Mouse (Mus musculus): Measurements from ENCODE around the gene Tmem109. TPM values are rescaled to one million over a fixed set of nuclear protein-coding genes. Genes with fewer than 3 reads are reported as not detected.

Gene Tmem109
- polyA plus RNA-seq, 1 experiment from 2014 or later: 93.2 TPM

GRCm38 (mm10) chr19:10892201-10892600 lies 10.4 kb upstream of the Tmem109 start:
- no peak for ATAC-seq (replicated peaks; ENCODE audit: insufficient number of reproducible peaks, insufficient read depth, low FRiP score, low read depth)
- H3K4me1 ChIP-seq (replicated peaks): peaks cover 11% of the 10 kb centered on the region
- H3K4me3 ChIP-seq: no peak overlapping the region
- H3K9me3 ChIP-seq (replicated peaks): no peaks in the 10 kb centered on the region
- no peaks in the 10 kb centered on the region for H3K27me3 ChIP-seq
- 76% methylated on average over 3 of the region's 3 CpGs for WGBS
- no peak overlapping the region for H3K27ac ChIP-seq
- H3K36me3 ChIP-seq: no peaks in the 10 kb centered on the region
- H3K4me2 ChIP-seq: no peak overlapping the region
- H3K9ac ChIP-seq: no peak overlapping the region

DNA sequence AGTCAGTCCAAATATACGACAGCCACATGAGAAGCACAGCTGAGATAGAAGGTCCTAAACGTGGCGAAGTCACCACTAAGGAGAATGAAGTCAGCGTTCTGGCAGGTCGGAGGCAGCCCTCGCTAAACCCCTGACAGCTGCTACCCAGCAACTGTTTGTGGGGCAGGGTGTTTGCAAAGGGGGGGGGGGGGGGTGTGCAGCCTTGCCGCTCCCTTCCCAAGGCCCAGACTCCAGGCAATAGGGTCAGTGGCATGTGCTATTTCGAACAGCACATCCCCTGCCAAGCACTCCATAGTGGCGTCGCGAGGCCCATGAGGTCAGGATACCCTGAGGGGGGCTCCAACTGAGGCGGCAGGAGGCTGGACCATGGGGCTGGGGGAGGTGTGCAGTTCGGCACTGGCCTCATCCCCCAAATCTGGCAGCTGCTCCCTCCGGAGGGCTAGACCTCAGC lies 801 bp downstream of the Tmem109 start:
- peak overlapping the region; percentile 57 for H3K9ac ChIP-seq
- H3K9me3 ChIP-seq (replicated peaks): no peaks in the 10 kb centered on the region; the same call in 1 of the 2 replicates
- H3K36me3 ChIP-seq: 0 out of 2 replicates have a peak, but pooled peaks cover 7% of the 10 kb centered on the region
- peak overlapping the region; percentile 94 for H3K27ac ChIP-seq
- H3K27me3 ChIP-seq: no peaks in the 10 kb centered on the region
- peak overlapping the region; percentile 56 for H3K4me3 ChIP-seq
- H3K4me2 ChIP-seq: peak overlapping the region; percentile 90
- H3K4me1 ChIP-seq (replicated peaks): peaks cover 26% of the 10 kb centered on the region
- 2% methylated on average over 12 of the region's 14 CpGs for WGBS
- peak; percentile 48 for ATAC-seq (replicated peaks; ENCODE audit: insufficient number of reproducible peaks, insufficient read depth, low FRiP score, low read depth)

DNA sequence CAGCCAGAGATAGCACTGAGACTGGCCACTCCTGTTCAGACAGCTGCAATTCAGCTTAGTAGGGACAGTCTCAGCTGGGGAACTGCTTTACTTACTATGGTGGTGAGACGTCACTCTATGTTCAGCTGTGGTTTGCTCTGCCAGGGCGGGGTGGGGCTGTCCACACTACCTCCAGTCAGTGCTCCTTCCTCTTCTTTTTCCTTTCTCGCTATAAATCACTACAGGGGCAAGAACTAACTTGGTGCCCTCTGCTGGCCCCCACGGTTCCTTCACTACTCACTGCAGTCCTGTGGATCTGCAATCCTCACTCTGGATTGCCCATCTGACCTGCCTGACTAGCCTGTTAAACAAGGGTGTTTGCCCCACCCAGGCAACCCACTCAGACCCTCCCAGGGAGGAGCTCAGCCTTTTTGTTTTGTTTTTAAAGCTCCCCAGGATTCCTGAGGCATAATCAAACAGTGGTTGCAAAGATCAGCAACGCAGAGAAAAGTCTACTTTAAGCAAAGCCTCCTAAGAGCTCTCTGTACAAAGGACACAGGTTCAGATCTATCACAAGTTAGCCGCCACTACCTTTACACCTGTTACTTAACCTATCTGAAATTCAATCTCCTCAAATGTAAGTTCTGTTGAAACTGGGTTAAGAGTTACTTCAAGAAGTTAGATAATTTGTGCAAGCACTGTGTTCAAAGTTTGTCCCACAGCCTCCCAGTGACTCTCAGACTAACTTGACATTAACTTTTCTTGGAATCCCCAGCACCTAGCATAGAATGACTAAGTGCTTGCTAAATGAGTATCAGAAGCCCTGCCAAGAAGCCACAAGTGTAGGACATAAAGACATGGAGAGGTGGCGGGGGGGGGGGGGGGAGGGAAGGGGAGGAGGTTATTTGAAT lies 1.5 kb downstream of the Tmem109 start:
- H3K9me3 ChIP-seq (replicated peaks): no peaks in the 10 kb centered on the region; the same call in 1 of the 2 replicates
- WGBS: 53% methylated on average over 6 of the region's 7 CpGs
- peak overlapping the region; percentile 94 for H3K27ac ChIP-seq
- peak overlapping the region; percentile 56 for H3K4me3 ChIP-seq
- H3K4me2 ChIP-seq: peak overlapping the region; percentile 90
- ATAC-seq (replicated peaks; ENCODE audit: insufficient number of reproducible peaks, insufficient read depth, low FRiP score, low read depth): 0 out of 2 replicates have a peak, but pooled peaks have one; percentile 1
- H3K9ac ChIP-seq: peak overlapping the region; percentile 57
- H3K4me1 ChIP-seq (replicated peaks): peaks cover 26% of the 10 kb centered on the region
- H3K27me3 ChIP-seq: no peaks in the 10 kb centered on the region
- H3K36me3 ChIP-seq: 0 out of 2 replicates have a peak, but pooled peaks cover 7% of the 10 kb centered on the region

DNA sequence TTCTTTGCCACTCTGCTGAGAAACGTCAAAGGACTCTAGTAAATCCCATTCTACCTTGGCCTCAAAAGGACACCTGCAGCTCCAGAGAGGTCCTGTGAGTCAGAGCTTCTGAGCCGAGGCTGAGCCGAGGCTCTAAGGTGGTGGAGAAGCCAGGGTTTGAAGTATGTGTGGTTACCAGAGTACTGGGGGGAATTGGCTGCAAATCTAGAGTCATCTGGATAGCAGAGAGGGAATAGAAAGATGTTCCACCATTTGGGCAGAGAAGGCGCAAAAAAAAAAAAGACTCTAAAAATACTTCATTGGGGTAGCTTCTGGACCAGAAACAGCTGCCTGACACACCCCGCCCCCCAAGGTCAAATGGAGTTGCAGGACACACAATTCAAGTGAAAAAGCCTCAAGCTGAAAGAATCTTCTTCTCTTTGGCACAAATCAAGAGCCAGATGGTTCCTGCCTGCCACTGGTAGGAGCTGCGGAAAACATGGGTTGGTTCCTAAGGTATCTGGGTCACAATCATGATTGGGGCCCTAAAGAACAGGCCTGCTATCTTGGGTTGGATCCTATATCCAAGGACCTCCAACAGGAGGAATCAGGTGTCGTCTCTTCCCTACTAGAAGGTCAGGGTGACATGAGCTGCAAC lies 3.5 kb downstream of the Tmem109 start:
- Histone ChIP-seq H3K27ac (no peak overlapping the region), H3K4me2 (no peak overlapping the region), H3K9ac (no peak overlapping the region), H3K4me3 (no peak overlapping the region), H3K4me1 (replicated peaks) (peaks cover 26% of the 10 kb centered on the region), H3K36me3 (peaks cover 17% of the 10 kb centered on the region), H3K27me3 (no peaks in the 10 kb centered on the region), H3K9me3 (replicated peaks) (no peaks in the 10 kb centered on the region)
- WGBS: 84% methylated on average over 7 of the region's 7 CpGs
- ATAC-seq (replicated peaks; ENCODE audit: insufficient number of reproducible peaks, insufficient read depth, low FRiP score, low read depth): no peak

DNA sequence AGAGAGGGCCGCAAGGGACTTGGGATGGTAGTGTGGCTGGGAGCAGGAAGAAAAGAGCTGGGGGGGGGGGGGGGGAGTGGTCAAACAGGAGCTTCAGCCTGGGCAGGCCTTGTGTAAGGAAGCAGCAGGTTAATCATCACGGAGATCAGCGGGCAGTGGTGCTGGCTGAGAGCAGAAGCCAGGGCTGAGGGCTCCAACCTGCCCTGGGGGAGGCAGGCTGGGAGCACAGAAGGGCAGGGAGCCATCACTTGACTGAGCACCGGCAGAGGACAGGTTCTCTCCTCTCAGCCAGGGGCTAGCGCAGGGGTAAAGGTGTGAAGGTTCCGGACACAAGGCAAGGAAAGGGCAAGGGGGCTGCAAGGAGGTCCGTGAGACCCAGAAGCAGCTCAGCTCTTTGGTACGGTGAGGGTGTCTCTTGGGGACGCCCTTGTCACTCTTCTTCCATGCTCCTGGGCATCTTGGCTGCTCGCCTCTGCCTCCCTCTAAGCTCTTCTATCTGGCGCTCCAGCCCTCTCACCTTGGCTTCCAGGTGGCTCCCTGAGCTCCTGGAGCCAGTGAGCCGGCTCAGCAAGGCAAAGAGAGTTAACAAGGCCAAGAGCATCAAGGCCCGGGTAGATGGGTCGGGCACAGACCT lies 10.4 kb downstream of the Tmem109 start:
- Histone ChIP-seq H3K4me2 (no peak overlapping the region), H3K4me3 (no peak overlapping the region), H3K4me1 (replicated peaks) (peaks cover 19% of the 10 kb centered on the region), H3K9me3 (replicated peaks) (no peaks in the 10 kb centered on the region), H3K27ac (no peak overlapping the region), H3K9ac (no peak overlapping the region), H3K27me3 (no peaks in the 10 kb centered on the region), H3K36me3 (peaks cover 35% of the 10 kb centered on the region)
- WGBS: 69% methylated on average over 14 of the region's 14 CpGs
- no peak for ATAC-seq (replicated peaks; ENCODE audit: insufficient number of reproducible peaks, insufficient read depth, low FRiP score, low read depth)

DNA sequence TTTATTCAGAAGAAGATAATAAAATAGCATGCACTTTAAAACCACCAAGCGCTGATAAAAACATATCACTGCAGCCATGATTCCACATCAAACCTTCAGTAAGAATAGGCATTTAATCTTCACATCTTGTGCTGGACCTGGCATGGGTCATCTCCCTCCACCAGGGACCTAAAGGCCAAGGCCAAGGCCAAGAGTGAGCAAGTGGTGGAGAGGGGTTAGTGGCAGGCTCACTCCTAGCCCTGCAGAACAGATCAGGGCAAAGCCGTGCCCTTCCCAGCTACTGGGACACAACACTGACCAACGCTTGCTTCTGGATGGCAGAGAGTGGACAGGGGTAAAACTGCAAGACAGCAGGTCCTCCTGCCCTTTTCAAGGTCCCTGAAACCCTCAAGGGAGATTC lies 11.1 kb downstream of the Tmem109 start:
- no peak overlapping the region for H3K27ac ChIP-seq
- no peak overlapping the region for H3K4me2 ChIP-seq
- ATAC-seq (replicated peaks; ENCODE audit: insufficient number of reproducible peaks, insufficient read depth, low FRiP score, low read depth): no peak
- H3K36me3 ChIP-seq: peaks cover 40% of the 10 kb centered on the region
- no peak overlapping the region for H3K9ac ChIP-seq
- 82% methylated on average over 3 of the region's 3 CpGs for WGBS
- no peaks in the 10 kb centered on the region for H3K27me3 ChIP-seq
- no peak overlapping the region for H3K4me3 ChIP-seq
- H3K9me3 ChIP-seq (replicated peaks): no peaks in the 10 kb centered on the region
- peaks cover 19% of the 10 kb centered on the region for H3K4me1 ChIP-seq (replicated peaks)

GRCm38 (mm10) chr19:10869886-10870527 lies 11.8 kb downstream of the Tmem109 start, which contains the start of gene Tmem132a:
TSS of gene Tmem132a (minus strand) at chr19:10869940.
- no peak; the same call in 1 of the 2 replicates for ATAC-seq (replicated peaks; ENCODE audit: insufficient number of reproducible peaks, insufficient read depth, low FRiP score, low read depth)
- Histone ChIP-seq H3K9me3 (replicated peaks) (no peaks in the 10 kb centered on the region), H3K4me2 (peak within 1 kb of the TSS; percentile 79), H3K36me3 (peaks cover 47% of the 10 kb centered on the region), H3K27me3 (no peaks in the 10 kb centered on the region), H3K4me3 (peak within 1 kb of the TSS; percentile 81), H3K27ac (peak within 1 kb of the TSS; percentile 76), H3K9ac (peak within 1 kb of the TSS; percentile 77), H3K4me1 (replicated peaks) (peaks cover 19% of the 10 kb centered on the region)
- WGBS: 3% methylated on average over 8 of the region's 8 CpGs

DNA sequence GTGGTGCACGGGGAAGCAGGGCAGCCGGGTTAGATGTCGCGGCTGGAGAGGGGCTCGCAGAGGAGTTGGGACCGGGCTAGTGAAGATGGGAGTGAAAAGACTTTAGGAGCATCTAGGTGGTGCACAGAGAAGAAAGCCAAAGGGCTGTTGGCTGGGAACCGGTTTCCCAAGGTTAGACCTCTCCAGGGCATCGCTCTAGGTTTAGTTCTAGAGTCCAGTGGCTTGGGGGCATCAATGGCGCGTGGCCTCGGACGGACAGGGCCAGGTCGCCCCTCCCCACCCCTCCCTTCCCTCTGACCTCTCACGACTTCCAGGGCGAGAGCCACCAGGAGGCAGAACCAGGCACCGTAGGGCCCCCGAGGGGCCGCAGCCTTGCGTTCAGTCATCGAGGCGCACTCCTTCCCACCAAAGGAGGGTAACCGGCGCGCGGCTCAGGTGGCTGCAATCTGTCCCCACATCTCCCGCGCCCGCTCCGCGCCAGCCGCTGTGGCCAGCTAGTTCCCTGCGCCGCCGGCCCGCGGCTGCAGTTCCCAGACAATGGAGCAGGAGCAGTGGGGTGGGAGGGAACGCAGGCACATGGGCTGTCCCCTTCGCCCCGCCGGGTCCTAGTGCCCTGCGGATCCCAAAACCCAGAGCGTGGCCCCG lies 12.4 kb downstream of the Tmem109 start:
- peak; percentile 88 for ATAC-seq (replicated peaks; ENCODE audit: insufficient number of reproducible peaks, insufficient read depth, low FRiP score, low read depth)
- peaks cover 19% of the 10 kb centered on the region for H3K4me1 ChIP-seq (replicated peaks)
- H3K9ac ChIP-seq: peak overlapping the region; percentile 77
- H3K9me3 ChIP-seq (replicated peaks): no peaks in the 10 kb centered on the region
- H3K27ac ChIP-seq: peak overlapping the region; percentile 76
- H3K4me2 ChIP-seq: peak overlapping the region; percentile 79
- H3K27me3 ChIP-seq: no peaks in the 10 kb centered on the region
- H3K4me3 ChIP-seq: peak overlapping the region; percentile 81
- under 1% methylated on average over 42 of the region's 43 CpGs for WGBS
- peaks cover 53% of the 10 kb centered on the region for H3K36me3 ChIP-seq

- WGBS: 2% methylated on average over 17 of the region's 17 CpGs
- peak overlapping the region; percentile 79 for H3K4me2 ChIP-seq
- H3K4me3 ChIP-seq: peak overlapping the region; percentile 81
- peaks cover 54% of the 10 kb centered on the region for H3K36me3 ChIP-seq
- H3K27me3 ChIP-seq: no peaks in the 10 kb centered on the region
- H3K4me1 ChIP-seq (replicated peaks): peaks cover 19% of the 10 kb centered on the region
- H3K27ac ChIP-seq: peak overlapping the region; percentile 76; the same call in 1 of the 2 replicates
- H3K9me3 ChIP-seq (replicated peaks): no peaks in the 10 kb centered on the region
- H3K9ac ChIP-seq: peak overlapping the region; percentile 77
- ATAC-seq (replicated peaks; ENCODE audit: insufficient number of reproducible peaks, insufficient read depth, low FRiP score, low read depth): no peak
Measured at GRCm38 (mm10) chr19:10868623-10869141, 13.1 kb downstream of the Tmem109 start.

DNA sequence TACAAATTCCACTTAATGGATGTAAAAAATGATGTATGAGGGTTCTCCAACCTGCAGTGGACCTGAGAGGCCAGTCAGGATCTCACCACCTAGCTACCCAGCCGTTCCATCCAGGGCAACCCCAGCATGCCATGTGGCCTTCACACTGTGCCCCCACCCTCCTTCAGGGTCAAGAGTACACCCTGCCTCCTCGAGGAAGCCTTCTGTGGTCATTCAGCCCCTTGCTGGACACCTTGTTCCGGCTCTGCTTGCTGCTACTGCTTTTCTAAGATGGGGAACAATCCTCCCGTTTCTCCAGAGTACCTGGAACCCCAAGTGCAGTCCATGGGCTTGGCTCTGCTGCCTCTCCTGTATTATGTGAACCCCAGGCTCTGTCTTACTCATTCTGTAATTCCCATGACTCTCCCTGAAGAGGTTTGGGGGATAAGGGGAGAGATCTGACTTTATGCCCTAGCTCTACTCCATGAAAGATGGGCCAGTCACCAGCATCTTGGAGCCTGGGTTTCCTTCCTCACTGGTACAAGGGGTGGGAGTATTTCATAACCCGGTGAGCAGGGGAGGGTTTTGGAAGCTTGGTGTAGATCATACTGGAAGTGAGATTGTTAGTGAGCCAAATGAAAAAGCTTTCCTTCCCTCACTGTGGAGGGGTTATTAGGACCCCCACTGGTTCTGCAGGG lies 13.7 kb downstream of the Tmem109 start:
- Histone ChIP-seq H3K9me3 (replicated peaks) (no peaks in the 10 kb centered on the region), H3K4me2 (peak overlapping the region; percentile 79), H3K27me3 (no peaks in the 10 kb centered on the region), H3K4me3 (peak overlapping the region; percentile 81), H3K36me3 (peaks cover 54% of the 10 kb centered on the region), H3K9ac (peak overlapping the region; percentile 11; the same call in 1 of the 2 replicates), H3K27ac (no peak overlapping the region), H3K4me1 (replicated peaks) (peaks cover 19% of the 10 kb centered on the region)
- no peak for ATAC-seq (replicated peaks; ENCODE audit: insufficient number of reproducible peaks, insufficient read depth, low FRiP score, low read depth)
- WGBS: 35% methylated on average over 5 of the region's 5 CpGs
